Mouse (Mus musculus): ENCODE data around the gene Aldh16a1.
"Not testable (repeated sequence)": the region's sequence is repeated elsewhere in the genome, so short reads cannot be mapped to it uniquely, and the experiment has no call there.

The Aldh16a1 gene

GRCm38 (mm10) chr7:45111940-45112339, 42.4 kb downstream of the Aldh16a1 start:
- DNase-seq = no peak

- not testable (repeated sequence) for DNase-seq
Measured at GRCm38 (mm10) chr7:45110089-45110488, 44.3 kb downstream of the Aldh16a1 start.

- DNase-seq = no peak
Measured at GRCm38 (mm10) chr7:45107052-45107645, 47.2 kb downstream of the Aldh16a1 start.

GRCm38 (mm10) chr7:45106441-45106840, 47.9 kb downstream of the Aldh16a1 start:
- no peak for DNase-seq

GRCm38 (mm10) chr7:45105491-45105890, 48.9 kb downstream of the Aldh16a1 start:
- DNase-seq = no peak

- no peak for DNase-seq
Measured at GRCm38 (mm10) chr7:45104941-45105340, 49.4 kb downstream of the Aldh16a1 start.

GRCm38 (mm10) chr7:45103652-45104180, 50.7 kb downstream of the Aldh16a1 start, which contains the start of gene Fcgrt:
Gene Fcgrt (minus strand): TSS chr7:45103851.
- peak; percentile 48 for DNase-seq

- no peak for DNase-seq
Measured at GRCm38 (mm10) chr7:45102940-45103585, 51.3 kb downstream of the Aldh16a1 start.

GRCm38 (mm10) chr7:45102441-45102840, 51.9 kb downstream of the Aldh16a1 start:
- DNase-seq = no peak

- DNase-seq = no peak
Measured at GRCm38 (mm10) chr7:45100046-45100445, 54.3 kb downstream of the Aldh16a1 start.

- no peak for DNase-seq
Measured at GRCm38 (mm10) chr7:45098541-45099240, 55.7 kb downstream of the Aldh16a1 start.

- no peak for DNase-seq
Measured at GRCm38 (mm10) chr7:45097479-45097878, 56.9 kb downstream of the Aldh16a1 start.

GRCm38 (mm10) chr7:45095965-45096364, 58.4 kb downstream of the Aldh16a1 start:
- DNase-seq = not testable (repeated sequence)

- no peak for DNase-seq
Measured at GRCm38 (mm10) chr7:45095367-45095766, 59.0 kb downstream of the Aldh16a1 start.

GRCm38 (mm10) chr7:45094121-45094520, 60.3 kb downstream of the Aldh16a1 start:
- no peak for DNase-seq

GRCm38 (mm10) chr7:45093516-45093905, 60.9 kb downstream of the Aldh16a1 start:
- DNase-seq = no peak

GRCm38 (mm10) chr7:45092828-45093515, 61.4 kb downstream of the Aldh16a1 start:
- no peak for DNase-seq

GRCm38 (mm10) chr7:45092048-45092447, 62.3 kb downstream of the Aldh16a1 start, which contains the start of gene Rcn3:
Gene Rcn3 (minus strand): TSS chr7:45092221.
- no peak for DNase-seq

GRCm38 (mm10) chr7:45091001-45091990, 63.1 kb downstream of the Aldh16a1 start:
- DNase-seq = no peak

All from cerebellum, adult 11-12 months (tissue).